Mouse (Mus musculus): ENCODE measurements at regions not wholly inside any gene's neighbourhood (a gene's known extent, or its start where the extent isn't known, plus 50 kb on each side); places are given as distances from the start of the nearest gene placed in this dataset.

DNA sequence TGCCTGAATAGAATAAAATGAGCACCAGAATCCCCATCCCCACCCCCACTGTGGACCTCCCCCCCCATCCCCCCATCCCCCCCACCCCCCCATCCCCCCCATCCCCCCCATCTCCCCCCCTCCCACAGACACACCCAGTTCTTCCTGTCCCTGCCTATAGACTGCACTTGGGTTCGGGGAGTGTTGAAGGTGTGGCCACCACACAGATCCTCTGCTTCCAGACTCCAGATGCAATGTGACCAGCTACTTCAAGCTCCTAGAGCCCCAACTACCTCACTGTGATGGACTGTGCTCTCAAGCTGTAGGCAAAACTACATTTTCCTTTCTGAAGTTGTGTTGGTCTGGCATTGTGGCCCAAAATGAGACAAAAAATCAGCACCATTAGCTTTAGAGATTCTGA is 138.3 kb upstream of the Rybp start:
- Histone ChIP-seq H3K36me3 (ENCODE audit: control insufficient read depth in 1 of 2, insufficient read depth in 2 of 2, low read length in 2 of 2) (no peaks in the 10 kb centered on the region), H3K9ac (ENCODE audit: control insufficient read depth, low read depth, low read length, poor library complexity, severe bottlenecking) (no peak overlapping the region), H3K79me2 (ENCODE audit: control insufficient read depth, insufficient read depth, low read length, poor library complexity) (no peaks in the 10 kb centered on the region), H3K4me1 (ENCODE audit: control insufficient read depth in 1 of 2, insufficient read depth in 2 of 2, low read length in 2 of 2) (no peaks in the 10 kb centered on the region), H3K27me3 (ENCODE audit: control insufficient read depth in 1 of 2, insufficient read depth in 2 of 2, low read length in 2 of 2) (no peaks in the 10 kb centered on the region), H3K4me3 (ENCODE audit: control insufficient read depth in 1 of 2, insufficient read depth in 1 of 2, low read depth in 2 of 2, low read length in 2 of 2) (no peak overlapping the region), H3K27ac (ENCODE audit: control insufficient read depth, low read depth, low read length) (no peak overlapping the region), H3K9me3 (replicated peaks; ENCODE audit: insufficient read depth, low read length) (no peaks in the 10 kb centered on the region)
- TF ChIP-seq CHD2 (IDR thresholded peaks at IDR 0.05; ENCODE audit: low read length) = no peak
- no peak for TF ChIP-seq POLR2AphosphoS5 (IDR thresholded peaks at IDR 0.05; ENCODE audit: borderline replicate concordance, low read depth, low read length)
- no peak for TF ChIP-seq ZC3H11A (IDR thresholded peaks at IDR 0.05; ENCODE audit: low read depth, low read length)
- TF ChIP-seq MYC (IDR thresholded peaks at IDR 0.05; ENCODE audit: low read depth, low read length) = no peak
- no peak for TF ChIP-seq JUND (IDR thresholded peaks at IDR 0.05; ENCODE audit: low read depth, low read length)
- TF ChIP-seq MEF2A (IDR thresholded peaks at IDR 0.05; ENCODE audit: extremely low read depth, insufficient replicate concordance, low read depth, low read length, poor library complexity, severe bottlenecking) = no peak
- TF ChIP-seq CTCF (IDR thresholded peaks at IDR 0.05 in 2 of 3, conservative IDR thresholded peaks at IDR 0.05 in 1 of 3; ENCODE audit: control insufficient read depth in 1 of 3, insufficient read depth in 1 of 3, low read depth in 2 of 3, low read length in 3 of 3, poor library complexity in 1 of 3, severe bottlenecking in 1 of 3) = no peak
- DNase-seq (ENCODE audit: low read depth, low spot score) = no peak

- Histone ChIP-seq H3K4me3 (ENCODE audit: control insufficient read depth in 1 of 2, insufficient read depth in 1 of 2, low read depth in 2 of 2, low read length in 2 of 2) (no peak overlapping the region), H3K27me3 (ENCODE audit: control insufficient read depth in 1 of 2, insufficient read depth in 2 of 2, low read length in 2 of 2) (no peaks in the 10 kb centered on the region), H3K79me2 (ENCODE audit: control insufficient read depth, insufficient read depth, low read length, poor library complexity) (no peaks in the 10 kb centered on the region), H3K9me3 (replicated peaks; ENCODE audit: insufficient read depth, low read length) (no peaks in the 10 kb centered on the region), H3K4me1 (ENCODE audit: control insufficient read depth in 1 of 2, insufficient read depth in 2 of 2, low read length in 2 of 2) (no peaks in the 10 kb centered on the region), H3K9ac (ENCODE audit: control insufficient read depth, low read depth, low read length, poor library complexity, severe bottlenecking) (no peak overlapping the region), H3K36me3 (ENCODE audit: control insufficient read depth in 1 of 2, insufficient read depth in 2 of 2, low read length in 2 of 2) (no peaks in the 10 kb centered on the region), H3K27ac (ENCODE audit: control insufficient read depth, low read depth, low read length) (no peak overlapping the region)
- no peak for TF ChIP-seq TCF12 (IDR thresholded peaks at IDR 0.05; ENCODE audit: low read depth, low read length)
- no peak for TF ChIP-seq POLR2AphosphoS2 (IDR thresholded peaks at IDR 0.05; ENCODE audit: low read length)
- no peak for TF ChIP-seq RCOR1 (IDR thresholded peaks at IDR 0.05; ENCODE audit: low read depth, low read length)
- TF ChIP-seq GABPA (IDR thresholded peaks at IDR 0.05; ENCODE audit: low read depth, low read length) = no peak
- TF ChIP-seq RAD21 (IDR thresholded peaks at IDR 0.05; ENCODE audit: low read depth, low read length) = no peak
- TF ChIP-seq CHD1 (IDR thresholded peaks at IDR 0.05; ENCODE audit: low read depth, low read length) = no peak
- TF ChIP-seq HCFC1 (IDR thresholded peaks at IDR 0.05; ENCODE audit: low read depth, low read length) = no peak
- TF ChIP-seq POLR2A (IDR thresholded peaks at IDR 0.05; ENCODE audit: control insufficient read depth in 1 of 2, insufficient read depth in 1 of 2, low read depth in 1 of 2, low read length in 2 of 2, poor library complexity in 1 of 2) = no peak
- no peak for TF ChIP-seq MAFK (IDR thresholded peaks at IDR 0.05; ENCODE audit: borderline replicate concordance, low read depth, low read length)
- TF ChIP-seq JUND (IDR thresholded peaks at IDR 0.05; ENCODE audit: low read depth, low read length) = no peak
- TF ChIP-seq ZNF384 (IDR thresholded peaks at IDR 0.05; ENCODE audit: low read depth, low read length) = no peak
- no peak for TF ChIP-seq MYB (IDR thresholded peaks at IDR 0.05; ENCODE audit: low read depth, low read length)
- no peak for TF ChIP-seq ETS1 (IDR thresholded peaks at IDR 0.05; ENCODE audit: low read depth, low read length)
- DNase-seq (ENCODE audit: low read depth, low spot score) = no peak
These were observed 137.6 kb upstream of the Rybp start for GRCm38 (mm10) chr6:100424788-100425403.

All from MEL (cell line).